Mouse (Mus musculus) kidney, postnatal 14 days (tissue): Measurements from ENCODE around the gene Fh1.
A peak's percentile ranks its signal among the peaks of the same experiment; 100 is the strongest.

ENCODE experiments used
- DNase-seq: peaks from one replicate; pipeline ENCODE4 v3.0.0; 2022; ENCODE audit warnings: mixed read lengths

Gene Fh1

DNA sequence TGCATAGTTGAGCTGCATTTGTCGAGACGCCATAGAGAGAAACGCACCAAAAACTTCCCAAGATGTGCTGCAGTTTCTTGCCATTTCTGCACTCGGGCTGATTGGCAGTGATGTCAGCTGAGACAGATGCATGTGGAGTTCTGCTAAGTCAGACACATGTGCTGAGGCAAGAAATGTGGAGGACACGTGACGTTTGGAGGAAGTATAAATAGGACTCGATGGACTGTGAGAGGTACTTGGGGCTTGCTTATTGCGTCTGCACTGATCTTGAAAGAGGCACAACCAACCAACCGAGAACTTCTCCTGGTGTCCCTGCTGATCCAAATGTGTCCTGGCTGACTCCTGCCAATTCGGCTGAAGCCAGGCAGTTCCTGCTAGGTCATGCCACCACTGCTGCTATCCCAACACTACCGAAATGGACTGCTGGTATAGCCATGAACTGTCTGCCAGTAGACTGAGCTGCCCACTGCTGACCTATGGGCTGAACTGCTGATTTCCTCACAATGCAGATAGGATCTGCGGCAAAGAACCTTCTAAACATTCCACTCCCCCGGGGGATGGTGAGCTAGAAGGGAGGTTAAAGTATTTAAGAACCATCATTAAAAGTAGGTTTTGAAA, 5.5 kb downstream of the Fh1 start, which contains the start of gene Kmo:
Gene Kmo, plus strand, starts transcription at position 568 of the 618 bp plus-strand sequence.
- no peak for DNase-seq

DNA sequence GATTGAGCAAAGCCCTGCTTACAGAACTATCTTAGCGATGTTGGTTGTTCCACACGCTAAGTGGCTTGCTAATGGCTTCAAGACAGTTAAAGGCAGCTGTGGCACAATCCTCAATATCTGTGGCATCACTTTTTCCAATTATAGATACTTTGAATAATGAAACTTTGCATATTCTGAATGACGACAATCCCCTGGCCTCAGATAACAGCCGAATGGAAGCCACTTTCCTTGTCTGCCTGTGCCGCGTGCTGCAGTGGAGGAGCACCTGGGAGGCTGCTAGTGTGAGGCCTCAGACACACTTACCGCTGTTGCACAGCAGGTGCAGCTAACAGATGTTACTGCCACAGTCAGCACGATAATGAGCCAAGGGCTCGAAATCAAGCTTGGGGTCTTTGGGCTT, 10.4 kb downstream of the Fh1 start:
- DNase-seq, result no peak

DNA sequence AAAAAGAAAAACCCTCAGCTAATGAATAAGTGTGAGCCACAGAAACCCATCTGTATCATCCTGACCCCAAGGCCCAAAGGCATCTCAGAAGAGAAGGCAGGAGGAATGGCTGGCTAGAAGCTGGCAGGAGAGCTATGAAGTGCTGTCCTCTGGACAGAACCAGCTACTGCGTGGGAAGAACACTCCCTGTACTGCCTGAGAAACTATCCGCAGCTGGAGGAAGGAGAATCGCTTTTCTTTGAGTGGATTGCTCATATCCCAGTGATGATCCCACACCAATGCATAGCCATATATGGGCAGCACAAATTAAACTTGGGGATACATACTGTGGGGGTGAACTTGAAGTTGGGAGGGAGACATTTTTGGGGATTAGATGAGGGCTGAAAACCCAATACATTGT, 16.7 kb downstream of the Fh1 start:
- no peak for DNase-seq

DNA sequence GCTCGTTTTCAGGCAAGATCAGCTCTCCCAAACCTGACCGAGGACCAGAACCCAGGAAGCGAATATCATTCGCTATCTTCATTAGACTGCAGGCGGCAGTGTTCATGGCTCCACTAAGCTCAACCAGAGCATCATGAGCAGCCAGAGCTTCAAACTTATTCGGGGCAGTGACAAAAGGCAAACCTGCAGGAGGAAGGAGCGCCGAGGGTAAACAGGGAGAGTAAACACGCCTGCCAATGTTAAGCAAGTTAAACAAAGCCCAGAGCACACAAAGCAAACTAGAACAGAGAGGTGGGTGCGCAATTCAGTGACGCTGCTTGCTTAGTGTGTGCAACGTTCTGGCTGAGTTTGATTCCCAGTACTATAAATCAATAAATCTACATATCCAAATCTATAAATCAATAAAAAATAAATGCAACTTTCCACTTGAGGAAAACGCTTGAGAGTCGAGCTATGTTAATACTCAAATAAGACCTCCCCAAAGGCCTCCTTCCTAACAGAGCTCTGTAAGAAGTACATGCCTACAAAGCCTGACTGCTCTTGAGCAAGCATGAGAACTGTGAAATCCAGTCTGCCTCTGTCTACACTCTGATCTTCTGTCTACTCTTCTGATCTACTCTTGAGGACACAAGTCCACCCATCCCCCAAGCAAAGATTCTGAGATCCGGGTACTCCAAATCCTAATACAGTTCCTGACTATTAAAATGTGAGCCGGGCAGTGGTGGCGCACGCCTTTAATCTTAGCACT, 17.4 kb downstream of the Fh1 start:
- DNase-seq, result no peak

DNA sequence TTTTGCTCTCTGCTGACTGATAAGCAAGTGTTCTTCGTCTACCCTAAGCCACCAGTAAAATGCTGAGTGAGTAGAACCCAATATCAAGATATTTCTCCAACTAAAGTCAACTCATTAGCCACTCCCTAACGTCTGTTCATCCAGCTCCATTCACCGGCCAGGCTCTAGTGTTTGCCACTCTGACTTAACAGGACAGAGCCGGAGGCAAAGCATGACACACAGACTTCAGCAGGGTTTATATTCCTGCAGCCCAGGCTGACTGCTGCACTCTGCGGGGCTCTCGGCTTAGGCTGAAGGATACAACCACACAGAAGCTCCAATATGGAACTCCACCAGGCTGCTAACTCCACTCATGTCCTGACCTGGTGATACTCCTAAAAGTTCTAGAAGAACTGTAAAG, 18.1 kb downstream of the Fh1 start:
- DNase-seq, result no peak

DNA sequence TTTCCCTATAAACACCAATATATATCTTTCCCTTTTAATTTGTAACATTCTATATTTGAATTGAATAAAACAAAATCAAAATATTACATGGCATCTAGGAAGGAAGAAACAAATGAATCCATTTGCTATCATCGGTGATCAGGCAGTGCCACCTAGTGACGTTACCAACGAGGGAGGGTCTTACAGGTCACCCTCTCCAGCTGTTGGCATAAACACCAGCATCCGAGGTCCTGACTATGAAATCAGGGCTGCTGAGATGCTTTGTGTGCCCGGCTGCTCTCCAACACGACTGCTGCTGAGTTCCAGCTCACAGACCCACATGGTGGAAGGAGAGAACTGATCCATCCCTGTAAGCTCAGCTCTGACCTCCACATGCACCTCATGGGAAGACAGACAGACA, 22.0 kb downstream of the Fh1 start:
- no peak for DNase-seq

DNA sequence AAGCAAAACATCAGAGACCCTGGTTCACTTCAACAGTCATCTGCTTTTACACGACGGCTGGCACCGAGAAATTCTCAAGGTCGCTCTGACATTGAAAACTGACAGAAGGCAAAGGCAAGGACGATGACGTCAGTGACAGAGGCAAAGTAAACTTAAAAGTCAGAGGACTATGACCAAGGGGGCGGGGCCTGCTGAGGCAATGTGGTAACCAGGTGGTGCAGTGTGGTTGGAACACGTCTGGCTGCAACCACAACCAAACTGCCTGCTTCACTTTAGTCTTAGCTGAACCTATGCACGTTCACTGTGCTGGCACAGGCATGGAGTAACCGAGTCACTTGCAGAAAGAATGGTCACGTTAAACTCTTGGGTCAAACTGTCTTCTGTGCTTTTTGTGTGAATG, 23.2 kb downstream of the Fh1 start:
- DNase-seq, result no peak

DNA sequence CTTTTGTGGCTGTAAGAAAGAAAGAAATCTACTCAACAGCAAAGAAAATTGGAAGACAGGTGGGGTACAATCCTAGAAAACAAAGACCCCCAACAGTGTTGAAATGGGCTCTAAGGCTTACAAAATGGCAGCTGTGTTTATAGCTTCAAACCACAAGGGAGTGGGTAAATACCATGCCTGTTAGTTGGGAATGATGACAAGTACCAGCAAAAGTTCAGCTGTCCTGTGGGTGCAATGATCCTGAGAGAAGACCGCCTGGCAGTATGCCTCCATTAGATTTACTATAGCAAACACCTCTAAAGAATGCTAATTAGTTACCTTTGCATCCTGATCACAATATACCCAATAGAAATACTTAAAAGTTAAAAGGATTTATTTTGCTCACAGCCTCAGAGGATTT, 32.6 kb downstream of the Fh1 start:
- no peak for DNase-seq

DNA sequence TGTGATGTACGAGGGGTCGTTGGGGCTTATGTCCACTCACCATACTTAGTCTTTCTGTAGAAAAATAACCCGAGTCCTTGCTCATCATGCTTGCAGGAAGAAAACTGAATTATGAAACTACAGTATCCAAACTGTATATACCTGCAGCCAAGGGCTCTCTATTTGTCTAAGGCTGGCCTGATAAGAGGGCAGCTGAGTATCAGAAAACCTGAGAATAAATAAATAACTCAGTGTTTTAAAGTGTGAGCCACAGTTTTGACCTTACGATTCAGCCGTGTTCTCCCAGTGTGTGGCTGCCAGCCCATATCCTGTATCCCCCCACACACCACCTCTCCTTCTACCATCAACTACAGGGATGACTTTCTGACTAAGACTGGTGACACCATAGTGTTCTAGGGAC, 38.8 kb downstream of the Fh1 start:
- no peak for DNase-seq

DNA sequence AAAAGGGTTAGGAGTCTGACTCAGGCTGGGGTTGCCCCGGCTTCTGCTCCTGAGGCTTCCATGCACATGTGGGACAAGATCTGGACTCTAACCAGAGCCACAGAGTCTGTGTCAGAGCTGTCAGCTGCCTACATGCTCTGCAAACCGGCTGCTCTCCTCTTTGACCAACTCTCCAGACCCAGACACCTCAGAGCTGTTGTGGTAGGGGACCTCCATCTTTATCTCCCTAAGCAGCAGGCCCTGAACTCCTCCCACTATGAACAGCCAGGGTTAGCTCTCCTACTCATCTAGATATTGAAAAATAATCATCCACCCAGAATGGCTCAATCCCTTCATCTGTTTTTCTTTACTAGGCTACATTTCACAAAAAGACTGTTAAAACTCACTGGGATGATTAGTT, 40.2 kb downstream of the Fh1 start:
- DNase-seq, result no peak

DNA sequence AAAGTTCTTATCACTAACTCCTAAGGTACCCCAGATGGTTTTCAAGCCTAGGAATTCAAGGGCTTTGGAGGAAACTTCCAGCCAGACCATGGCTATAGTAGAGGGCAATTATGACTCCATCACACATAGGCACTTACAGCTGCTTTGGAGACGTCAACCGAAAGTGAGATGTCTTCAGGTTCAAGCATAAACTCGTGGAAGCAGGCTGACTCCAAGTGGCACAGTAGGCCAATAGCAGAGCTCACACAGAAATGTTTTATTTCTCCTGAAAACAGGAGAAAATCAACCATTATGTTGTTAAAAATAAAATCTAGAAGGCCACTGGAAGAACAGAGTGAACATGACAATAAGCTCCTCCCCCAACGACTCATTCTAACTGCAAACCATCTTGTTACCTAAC, 42.6 kb downstream of the Fh1 start:
- no peak for DNase-seq

DNA sequence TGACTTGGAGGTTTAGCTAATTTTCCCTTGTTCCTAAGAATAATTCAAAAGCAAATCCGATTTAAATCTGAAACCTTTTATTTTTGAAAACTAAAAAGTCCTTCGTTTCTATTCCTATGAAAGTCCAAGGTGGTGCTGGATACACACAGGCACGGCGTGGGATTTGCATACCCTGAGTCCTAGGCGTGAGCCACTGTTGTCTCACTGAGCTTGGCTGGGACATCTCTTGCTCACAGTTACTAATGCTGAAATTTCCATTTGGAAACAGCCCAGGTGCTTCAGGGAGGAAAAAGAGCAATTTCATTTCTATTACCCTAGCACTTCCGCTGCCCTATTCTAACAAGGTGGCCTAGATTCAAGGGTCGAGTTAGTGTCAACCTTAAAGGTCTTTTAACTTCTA, 45.1 kb downstream of the Fh1 start:
- DNase-seq, result no peak

DNA sequence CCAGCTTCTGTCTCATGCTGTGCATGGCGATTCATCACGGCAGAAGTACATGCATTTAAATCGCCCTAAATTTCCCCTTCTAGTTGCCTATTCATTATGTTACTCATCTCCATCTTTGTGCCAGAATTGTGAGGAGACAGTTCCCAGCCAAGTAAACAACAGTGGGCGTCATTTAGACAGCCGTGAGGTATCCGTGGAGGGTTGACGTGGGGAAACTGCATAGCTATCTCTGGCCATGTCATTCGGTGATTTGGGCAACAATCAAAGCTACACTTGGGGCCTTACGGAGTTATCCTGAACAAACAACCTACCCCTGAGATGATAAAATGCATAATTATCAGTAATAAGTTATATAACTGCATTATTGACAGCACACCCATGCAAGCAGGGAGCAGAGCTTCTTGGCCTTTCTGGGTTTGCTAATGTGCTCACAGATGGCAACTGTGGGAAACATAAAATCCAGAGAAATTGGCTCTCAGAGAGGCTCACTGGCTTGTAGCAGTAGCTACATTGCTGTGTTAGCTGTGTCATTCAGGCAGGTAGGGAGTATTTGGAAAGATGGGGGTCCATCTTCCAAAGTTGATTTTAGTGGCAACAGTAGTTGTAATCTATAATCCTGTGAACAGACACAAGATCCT, 45.7 kb downstream of the Fh1 start:
- no peak for DNase-seq

DNA sequence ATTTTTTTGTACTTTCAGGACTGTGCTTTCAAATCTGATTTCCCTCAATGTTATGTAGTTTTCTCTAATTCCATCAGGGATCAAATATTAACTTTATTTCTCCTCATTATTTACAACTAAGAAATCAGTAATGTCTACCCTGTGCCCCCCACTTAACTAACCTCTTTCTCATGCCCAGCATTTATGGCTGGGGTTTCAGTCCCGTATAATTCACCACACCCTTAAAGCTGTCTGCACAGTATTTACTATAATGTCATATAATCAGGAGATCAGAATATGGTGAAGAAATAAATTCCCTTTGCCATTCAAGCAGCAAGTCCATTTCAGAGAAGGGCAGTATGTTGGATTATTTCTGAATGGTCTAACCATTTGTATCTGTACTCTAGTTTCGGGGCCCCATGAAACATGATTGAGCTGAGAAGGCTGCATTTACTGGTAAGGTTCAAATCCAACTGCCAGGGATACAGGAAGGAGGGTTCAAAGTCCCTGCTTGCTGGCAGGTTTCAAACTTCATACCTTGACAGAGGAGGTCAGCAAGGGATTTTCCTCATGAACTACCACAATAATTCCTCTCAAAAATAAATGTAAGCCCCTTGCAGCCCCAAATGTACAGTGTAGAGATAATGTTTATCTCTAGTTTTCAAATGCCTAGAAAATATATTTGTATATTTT, 46.9 kb downstream of the Fh1 start:
- peak; percentile 2 for DNase-seq

DNA sequence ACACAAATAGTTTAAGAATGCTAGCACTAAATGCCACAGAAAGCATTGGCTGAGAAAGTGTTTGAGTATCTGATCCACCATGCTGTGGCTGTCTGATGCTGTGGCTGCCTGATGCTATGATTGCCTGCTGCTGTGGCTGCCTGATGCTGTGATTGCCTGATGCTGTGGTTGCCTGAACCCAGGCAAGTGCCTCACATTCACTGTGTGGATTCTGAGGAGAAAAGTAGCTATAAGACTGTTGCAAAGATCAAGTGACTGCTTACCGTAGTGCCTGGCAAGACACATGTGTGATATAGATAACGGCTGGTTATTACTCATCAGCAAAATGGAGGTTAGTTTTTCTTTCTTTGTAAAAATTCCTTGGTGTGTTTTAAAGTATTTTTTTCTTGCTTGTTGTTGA, 51.3 kb downstream of the Fh1 start:
- no peak for DNase-seq

DNA sequence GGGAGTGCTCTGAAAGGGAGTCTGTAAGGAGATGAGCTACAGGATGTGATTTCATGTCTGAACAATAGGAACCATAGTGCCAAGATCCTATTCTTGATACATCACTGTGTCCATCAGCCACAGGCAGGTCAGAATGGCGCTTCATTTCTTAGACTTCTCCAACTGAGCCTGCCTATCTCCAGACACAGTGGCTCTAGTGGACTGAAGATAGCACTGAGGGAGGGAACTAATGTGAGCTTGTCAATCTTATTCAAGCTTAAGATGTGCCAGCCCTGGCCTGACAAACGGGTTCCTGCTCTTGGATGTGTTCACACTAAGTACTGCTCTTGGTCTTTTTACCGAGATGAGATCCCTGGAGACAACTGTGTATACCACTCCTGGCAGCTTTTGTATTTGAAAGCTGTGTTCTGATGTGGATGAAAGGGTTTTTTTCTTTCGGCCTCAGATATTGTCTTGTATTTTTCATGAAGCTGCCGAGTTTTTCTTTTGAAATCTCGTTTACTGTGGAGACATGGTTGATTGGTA, 59.8 kb downstream of the Fh1 start:
- DNase-seq, result no peak

DNA sequence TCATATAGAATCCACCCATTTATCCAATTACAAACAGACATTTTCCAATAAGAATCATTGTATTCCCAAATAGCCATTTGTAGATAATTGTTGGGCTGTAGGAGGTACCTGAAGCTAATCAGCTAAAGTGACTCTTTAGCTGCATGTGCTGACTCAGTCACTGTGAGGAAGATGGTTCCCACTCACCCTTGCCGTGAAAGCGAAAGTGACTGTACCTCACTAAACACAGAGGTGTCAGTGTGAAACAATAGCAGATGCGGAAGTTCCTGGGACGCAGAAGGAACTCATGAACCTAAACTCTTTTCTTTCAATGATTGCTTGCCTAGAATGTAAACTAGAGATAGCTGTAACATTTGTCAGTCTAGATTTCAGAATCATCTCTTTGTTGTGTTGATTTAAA, 61.1 kb downstream of the Fh1 start:
- DNase-seq, result no peak

DNA sequence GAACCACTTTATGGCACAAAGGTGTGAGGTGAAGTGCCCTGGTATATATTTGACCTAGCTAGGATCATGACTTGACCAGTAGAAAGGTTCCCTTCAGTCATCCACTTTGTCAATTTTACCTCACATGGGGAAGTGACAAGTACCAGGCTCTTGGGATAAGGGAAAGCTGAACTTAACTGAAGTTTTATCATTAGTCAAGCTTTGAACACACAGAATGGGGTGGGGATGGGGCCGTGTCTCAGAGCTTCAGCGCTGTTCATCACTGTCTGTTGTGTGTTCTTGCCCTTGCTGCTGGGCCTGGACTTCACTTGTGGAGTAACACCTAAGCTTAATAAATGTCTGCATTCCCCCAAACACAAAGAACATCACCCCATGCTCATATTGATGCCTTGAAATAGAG, 63.1 kb downstream of the Fh1 start:
- DNase-seq, result no peak

DNA sequence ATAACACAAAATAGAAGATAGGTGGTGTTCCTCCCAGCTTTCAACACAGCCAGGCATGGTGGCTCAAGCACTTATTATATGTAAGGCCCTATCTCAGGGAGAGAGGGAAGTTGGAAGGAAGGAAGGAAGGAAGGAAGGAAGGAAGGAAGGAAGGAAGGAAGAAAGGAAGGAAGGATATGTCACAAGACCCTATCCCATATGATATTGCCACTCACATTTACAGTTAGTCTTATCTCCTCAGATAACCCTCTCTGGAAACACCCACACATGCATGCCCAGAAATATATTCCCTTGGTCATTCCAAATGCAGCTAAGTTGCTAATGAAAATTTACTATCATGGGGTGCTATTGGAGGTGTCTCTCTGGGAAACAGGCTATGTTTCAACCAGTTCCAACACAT, 63.6 kb downstream of the Fh1 start:
- no peak for DNase-seq

DNA sequence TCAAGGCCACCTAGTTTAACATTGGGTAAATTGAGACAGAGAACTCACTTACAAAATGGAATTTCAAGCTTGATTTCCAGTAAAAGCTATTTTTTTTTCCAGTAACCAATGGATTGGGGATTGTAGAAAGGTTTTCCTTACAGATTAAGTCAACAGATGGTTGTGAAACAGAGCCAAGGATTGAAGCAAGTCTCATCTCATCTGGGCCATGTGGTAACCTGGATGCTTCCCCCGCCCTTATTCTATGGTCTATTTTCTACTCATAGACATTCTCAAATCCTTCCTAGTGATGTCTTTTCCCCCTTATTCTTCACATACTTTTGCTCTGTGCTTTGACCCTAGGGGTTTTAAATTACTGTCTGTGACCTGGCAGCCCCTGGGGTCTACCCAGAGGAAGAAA, 70.8 kb downstream of the Fh1 start:
- DNase-seq, result no peak

DNA sequence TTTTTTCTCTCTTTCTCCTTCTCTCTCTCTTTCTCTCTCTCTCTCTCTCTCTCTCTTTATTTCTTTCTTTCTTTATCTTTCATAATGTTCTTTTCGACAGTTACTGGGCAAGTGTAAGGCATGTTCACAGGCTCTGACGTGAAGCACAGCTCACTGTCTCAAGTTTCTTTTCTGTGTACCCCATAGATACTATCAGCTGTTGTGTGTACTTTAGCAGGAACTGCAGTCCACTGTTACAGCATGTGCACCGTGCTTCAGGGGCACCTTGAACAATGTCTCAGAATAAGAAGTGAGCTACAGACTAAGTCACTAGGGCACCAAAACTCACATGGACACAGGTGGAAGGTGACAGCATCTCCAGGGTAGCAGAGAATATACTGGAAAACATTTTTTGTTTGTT, 73.0 kb downstream of the Fh1 start:
- DNase-seq, result no peak

DNA sequence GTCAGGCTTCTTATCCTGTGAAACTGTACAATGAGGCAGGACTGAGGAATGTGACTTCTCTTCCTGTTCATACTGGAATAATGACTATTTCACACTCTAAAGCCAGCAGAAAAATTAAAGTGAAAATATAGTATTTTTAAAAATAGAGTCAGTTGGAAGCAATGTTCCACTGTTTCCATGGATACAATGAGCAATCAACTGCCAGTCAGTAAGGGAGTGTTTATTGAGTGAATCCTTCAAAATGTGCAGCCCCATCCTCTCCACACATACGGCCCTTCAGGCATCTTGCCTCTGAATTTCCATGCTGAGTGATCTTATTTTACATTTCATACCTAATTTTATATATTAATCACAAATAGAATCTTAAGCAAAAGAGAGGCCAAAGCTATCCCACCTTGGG, 74.8 kb downstream of the Fh1 start:
- no peak for DNase-seq
